Mouse (Mus musculus): ENCODE data around the gene Gtdc1. TPM values are rescaled to one million over a fixed set of nuclear protein-coding genes. Genes with fewer than 3 reads are reported as not detected.

Gtdc1 gene
- polyA plus RNA-seq, 1 experiment: 6.3 TPM

DNA sequence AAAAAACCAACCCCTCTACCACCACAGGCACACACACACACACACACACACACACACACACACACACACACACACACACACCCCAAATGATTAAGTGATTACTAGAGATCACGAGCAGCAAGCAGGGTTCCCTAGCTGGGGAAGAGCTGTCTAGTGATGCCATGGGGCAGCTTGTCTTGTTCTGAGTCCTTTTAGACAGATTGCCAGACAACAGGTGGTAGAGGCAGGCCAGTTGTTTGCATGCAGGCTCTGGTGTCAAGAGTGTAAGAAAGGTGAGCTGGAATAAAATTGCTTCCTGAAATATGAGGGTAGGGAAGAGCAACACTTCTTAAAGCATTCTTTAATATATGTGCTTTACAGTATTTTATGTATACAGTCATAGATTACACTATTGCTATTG lies 333.2 kb downstream of the Gtdc1 start:
- 62% methylated on average over 1 of the region's 1 CpGs for WGBS
- no peak for TF ChIP-seq POLR2A (IDR thresholded peaks at IDR 0.05; ENCODE audit: borderline replicate concordance, control insufficient read depth, low read depth, low read length)
- H3K4me1 ChIP-seq (ENCODE audit: control insufficient read depth, insufficient read depth, low read length): no peaks in the 10 kb centered on the region
- no peak overlapping the region for H3K27ac ChIP-seq (ENCODE audit: control insufficient read depth, insufficient read depth, low read depth, low read length, poor library complexity)
- no peak overlapping the region for H3K4me3 ChIP-seq (replicated peaks; ENCODE audit: control insufficient read depth, low read depth, low read length)

DNA sequence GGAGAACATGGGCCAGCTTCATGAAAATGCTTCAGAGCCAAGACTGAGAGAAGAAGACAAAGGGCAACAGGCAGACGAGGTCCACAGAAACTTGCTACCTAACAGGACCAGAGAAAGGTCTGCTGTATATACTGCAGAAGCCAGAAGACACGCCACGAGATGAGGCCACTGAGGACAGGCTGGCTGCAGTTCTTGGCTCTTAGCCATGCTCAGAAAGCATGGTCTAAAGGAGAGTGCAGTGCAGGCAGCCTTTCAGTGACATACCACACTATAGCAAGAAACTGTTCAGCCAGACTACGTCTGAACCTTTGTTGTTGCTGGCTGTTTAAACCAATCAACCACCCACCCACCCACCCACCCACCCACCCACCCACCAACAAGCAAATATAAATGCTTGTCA lies 336.6 kb downstream of the Gtdc1 start:
- WGBS: 56% methylated on average over 4 of the region's 4 CpGs
- no peak overlapping the region for H3K4me3 ChIP-seq (replicated peaks; ENCODE audit: control insufficient read depth, low read depth, low read length)
- no peaks in the 10 kb centered on the region for H3K4me1 ChIP-seq (ENCODE audit: control insufficient read depth, insufficient read depth, low read length)
- H3K27ac ChIP-seq (ENCODE audit: control insufficient read depth, insufficient read depth, low read depth, low read length, poor library complexity): no peak overlapping the region
- TF ChIP-seq CTCF (IDR thresholded peaks at IDR 0.05; ENCODE audit: control insufficient read depth, insufficient read depth, low read length) (no peak), POLR2A (IDR thresholded peaks at IDR 0.05; ENCODE audit: borderline replicate concordance, control insufficient read depth, low read depth, low read length) (no peak)

DNA sequence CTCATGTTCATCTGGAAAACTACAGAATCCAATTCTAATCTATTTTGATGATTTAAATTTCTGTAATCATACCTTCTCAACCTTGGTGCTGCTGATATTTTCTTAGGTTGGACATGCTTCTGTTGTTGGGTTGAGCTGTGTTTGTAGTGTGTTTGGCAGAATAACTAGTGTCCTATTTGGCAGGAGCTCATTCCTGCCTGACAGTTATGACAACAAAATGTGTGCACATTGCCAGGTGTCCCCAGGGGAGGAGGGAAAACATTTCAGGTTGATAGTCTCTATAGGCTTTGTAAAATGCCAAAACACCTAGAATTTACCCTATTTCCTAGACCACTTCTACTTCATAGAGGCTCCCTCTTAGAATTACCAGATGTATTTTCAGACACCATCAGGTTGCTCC lies 343.4 kb downstream of the Gtdc1 start:
- Histone ChIP-seq H3K4me1 (ENCODE audit: control insufficient read depth, insufficient read depth, low read length) (no peaks in the 10 kb centered on the region), H3K4me3 (replicated peaks; ENCODE audit: control insufficient read depth, low read depth, low read length) (no peak overlapping the region), H3K27ac (ENCODE audit: control insufficient read depth, insufficient read depth, low read depth, low read length, poor library complexity) (no peak overlapping the region)
- TF ChIP-seq POLR2A (IDR thresholded peaks at IDR 0.05; ENCODE audit: borderline replicate concordance, control insufficient read depth, low read depth, low read length) (no peak), CTCF (IDR thresholded peaks at IDR 0.05; ENCODE audit: control insufficient read depth, insufficient read depth, low read length) (no peak)

GRCm38 (mm10) chr2:44583491-44583890 lies 344.0 kb downstream of the Gtdc1 start:
- Histone ChIP-seq H3K4me3 (replicated peaks; ENCODE audit: control insufficient read depth, low read depth, low read length) (no peak overlapping the region), H3K4me1 (ENCODE audit: control insufficient read depth, insufficient read depth, low read length) (no peaks in the 10 kb centered on the region), H3K27ac (ENCODE audit: control insufficient read depth, insufficient read depth, low read depth, low read length, poor library complexity) (no peak overlapping the region)
- no peak for TF ChIP-seq POLR2A (IDR thresholded peaks at IDR 0.05; ENCODE audit: borderline replicate concordance, control insufficient read depth, low read depth, low read length)
- TF ChIP-seq CTCF (IDR thresholded peaks at IDR 0.05; ENCODE audit: control insufficient read depth, insufficient read depth, low read length): no peak

- no peak overlapping the region for H3K27ac ChIP-seq (ENCODE audit: control insufficient read depth, insufficient read depth, low read depth, low read length, poor library complexity)
- H3K4me1 ChIP-seq (ENCODE audit: control insufficient read depth, insufficient read depth, low read length): no peaks in the 10 kb centered on the region
- TF ChIP-seq CTCF (IDR thresholded peaks at IDR 0.05; ENCODE audit: control insufficient read depth, insufficient read depth, low read length) (no peak), POLR2A (IDR thresholded peaks at IDR 0.05; ENCODE audit: borderline replicate concordance, control insufficient read depth, low read depth, low read length) (no peak)
- H3K4me3 ChIP-seq (replicated peaks; ENCODE audit: control insufficient read depth, low read depth, low read length): no peak overlapping the region
- 79% methylated on average over 3 of the region's 3 CpGs for WGBS
Observed at GRCm38 (mm10) chr2:44571810-44572209, 355.6 kb downstream of the Gtdc1 start.

GRCm38 (mm10) chr2:44571156-44571555 lies 356.3 kb downstream of the Gtdc1 start:
- no peak overlapping the region for H3K4me3 ChIP-seq (replicated peaks; ENCODE audit: control insufficient read depth, low read depth, low read length)
- H3K27ac ChIP-seq (ENCODE audit: control insufficient read depth, insufficient read depth, low read depth, low read length, poor library complexity): no peak overlapping the region
- WGBS: 84% methylated on average over 9 of the region's 9 CpGs
- no peaks in the 10 kb centered on the region for H3K4me1 ChIP-seq (ENCODE audit: control insufficient read depth, insufficient read depth, low read length)
- TF ChIP-seq CTCF (IDR thresholded peaks at IDR 0.05; ENCODE audit: control insufficient read depth, insufficient read depth, low read length) (no peak), POLR2A (IDR thresholded peaks at IDR 0.05; ENCODE audit: borderline replicate concordance, control insufficient read depth, low read depth, low read length) (no peak)

- 82% methylated on average over 7 of the region's 7 CpGs for WGBS
- no peak for TF ChIP-seq CTCF (IDR thresholded peaks at IDR 0.05; ENCODE audit: control insufficient read depth, insufficient read depth, low read length)
- TF ChIP-seq POLR2A (IDR thresholded peaks at IDR 0.05; ENCODE audit: borderline replicate concordance, control insufficient read depth, low read depth, low read length): no peak
- Histone ChIP-seq H3K4me3 (replicated peaks; ENCODE audit: control insufficient read depth, low read depth, low read length) (no peak overlapping the region), H3K27ac (ENCODE audit: control insufficient read depth, insufficient read depth, low read depth, low read length, poor library complexity) (no peak overlapping the region), H3K4me1 (ENCODE audit: control insufficient read depth, insufficient read depth, low read length) (no peaks in the 10 kb centered on the region)
Observed at GRCm38 (mm10) chr2:44569140-44569952, 358.1 kb downstream of the Gtdc1 start.

DNA sequence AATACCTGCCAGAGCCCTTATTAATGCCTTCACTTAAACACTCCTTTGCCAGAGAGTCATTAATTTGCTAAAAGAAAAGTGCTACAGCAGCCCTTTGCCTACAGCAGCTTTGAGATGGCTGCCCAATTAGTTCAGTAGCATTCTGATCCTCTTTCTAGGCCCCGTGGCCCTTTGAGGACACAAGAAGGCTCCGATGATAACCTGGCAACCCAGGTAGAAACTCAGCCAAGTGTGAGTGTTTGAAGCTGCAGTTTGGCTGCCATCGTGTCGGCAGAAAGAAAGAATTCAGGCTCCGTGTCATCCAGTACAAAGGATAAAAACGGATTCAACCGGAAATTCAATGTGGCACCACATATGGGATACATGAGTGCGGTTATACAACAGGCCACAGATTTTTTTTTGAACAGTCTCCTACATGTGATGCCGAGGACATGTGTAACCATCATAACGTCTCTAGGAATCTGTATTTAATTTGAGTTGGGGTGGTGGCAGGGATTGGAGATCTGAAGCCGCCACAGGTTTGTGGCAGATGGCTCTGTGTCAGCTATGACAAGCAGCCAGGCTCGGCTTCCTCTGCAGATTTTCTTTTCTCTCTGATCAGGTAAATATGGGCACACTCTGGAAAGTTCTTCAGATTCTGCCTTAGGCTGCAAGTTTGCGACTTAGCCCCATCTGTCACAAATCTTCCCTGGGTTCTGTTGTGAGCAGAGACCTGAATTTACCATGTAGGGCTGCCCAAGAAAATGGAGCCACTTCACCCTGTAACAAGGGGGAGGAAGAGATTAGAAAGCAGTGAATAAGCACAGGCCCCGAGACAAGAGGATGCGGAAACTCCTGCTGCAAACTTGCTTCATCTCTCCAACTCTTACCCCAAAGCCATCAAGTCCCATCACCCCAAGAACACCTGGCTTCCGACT lies 362.4 kb downstream of the Gtdc1 start:
- H3K4me3 ChIP-seq (replicated peaks; ENCODE audit: control insufficient read depth, low read depth, low read length): no peak overlapping the region
- 91% methylated on average over 16 of the region's 16 CpGs for WGBS
- TF ChIP-seq POLR2A (IDR thresholded peaks at IDR 0.05; ENCODE audit: borderline replicate concordance, control insufficient read depth, low read depth, low read length) (no peak), CTCF (IDR thresholded peaks at IDR 0.05; ENCODE audit: control insufficient read depth, insufficient read depth, low read length) (no peak)
- H3K27ac ChIP-seq (ENCODE audit: control insufficient read depth, insufficient read depth, low read depth, low read length, poor library complexity): no peak overlapping the region
- no peaks in the 10 kb centered on the region for H3K4me1 ChIP-seq (ENCODE audit: control insufficient read depth, insufficient read depth, low read length)
